Mouse (Mus musculus) limb, embryonic 14.5 days (tissue): ENCODE results near the gene Gdnf. TPM values are rescaled to one million over a fixed set of nuclear protein-coding genes. Genes with fewer than 3 reads are reported as not detected.
A peak's percentile ranks its signal among the peaks of the same experiment; 100 is the strongest.

ENCODE experiments used
- ATAC-seq: fragments of 200-750 bp; cut with Nextera tagmentation; 2 replicates; pipeline ENCODE4 v1.8.0; 2017; ENCODE audit warnings: low read depth, moderate number of reproducible peaks, moderate TSS enrichment; ENCODE audit not compliant: low FRiP score
- DNase-seq: peaks from one replicate; pipeline ENCODE4 v3.0.0-alpha.2; 2015; ENCODE audit warnings: low spot score
- H3K27ac ChIP-seq: fragments of 300-500 bp; sonication (generic); replicated peaks from 2 replicates; pipeline ENCODE4 v1.5.1; 2014; ENCODE audit warnings: low read depth, mild to moderate bottlenecking, low read length, moderate library complexity, mixed read lengths
- H3K27me3 ChIP-seq: fragments of 300-500 bp; sonication (generic); 2 replicates; pipeline ENCODE4 v1.6.1; 2014; ENCODE audit warnings: low read length, mixed read lengths; ENCODE audit not compliant: control insufficient read depth, insufficient read depth
- H3K36me3 ChIP-seq: fragments of 300-500 bp; sonication (generic); 2 replicates; pipeline ENCODE4 v1.6.1; 2014; ENCODE audit warnings: mild to moderate bottlenecking, low read length, moderate library complexity, mixed read lengths; ENCODE audit not compliant: control insufficient read depth, insufficient read depth
- H3K4me1 ChIP-seq: fragments of 300-500 bp; sonication (generic); 2 replicates; pipeline ENCODE4 v1.6.1; 2014; ENCODE audit warnings: antibody characterized with exemption, low read length, mixed read lengths; ENCODE audit not compliant: control insufficient read depth, insufficient read depth
- H3K4me2 ChIP-seq: fragments of 300-500 bp; sonication (generic); replicated peaks from 2 replicates; pipeline ENCODE4 v1.6.1; 2014; ENCODE audit warnings: low read depth, mild to moderate bottlenecking, low read length, moderate library complexity; ENCODE audit not compliant: severe bottlenecking
- H3K4me3 ChIP-seq: fragments of 300-500 bp; sonication (generic); replicated peaks from 2 replicates; pipeline ENCODE4 v1.5.1; 2014; ENCODE audit warnings: low read length
- H3K9ac ChIP-seq: fragments of 300-500 bp; sonication (generic); 2 replicates; pipeline ENCODE4 v1.6.1; 2014; ENCODE audit warnings: mild to moderate bottlenecking, low read depth, low read length, moderate library complexity; ENCODE audit not compliant: severe bottlenecking
- H3K9me3 ChIP-seq: fragments of 300-500 bp; sonication (generic); 2 replicates; pipeline ENCODE4 v1.6.1; 2016; ENCODE audit warnings: low read length; ENCODE audit not compliant: control insufficient read depth
- POLR2A ChIP-seq: fragments of 200-500 bp; IDR thresholded peaks from 2 replicates; pipeline ENCODE4 v1.8.0; 2012; ENCODE audit warnings: inconsistent platforms, mild to moderate bottlenecking, moderate library complexity, borderline replicate concordance; ENCODE audit not compliant: insufficient read depth, insufficient read length; ENCODE audit errors: extremely low read depth
- WGBS: fragments of 180-500 bp; shearing (Covaris S2); extraction: QIAGEN DNeasy Blood & Tissue Kit; methylation state at CpG from one replicate; pipeline ENCODE4 v1.1.7; 2014; 5-methylcytosine and 5-hydroxymethylcytosine counted together
- polyA plus RNA-seq, 2 experiments: library from polyadenylated mRNA; depleted of rRNA in 1 of 2; stranded (reverse) in 1 of 2; unstranded in 1 of 2; fragments of >200 nt; fragmentation: Nextera tagmentation in 1 of 2; extraction: Ambion mirVana in 1 of 2; gene quantifications; 2 replicates each; pipeline versions ENCODE4 v1.2.1 to v1.2.3; 2012 to 2014

Gdnf gene
- polyA plus RNA-seq (2012; rRNA removed) (2.8 and 3.2 TPM in 2 replicates), polyA plus RNA-seq (2014; fragmentation: Nextera tagmentation; extraction: Ambion mirVana) (1.1 and 1.4 TPM in 2 replicates)

GRCm38 (mm10) chr15:7810556-7811252, at the start of gene Gdnf:
Gdnf (plus strand) TSS chr15:7810846.
- ATAC-seq (peak; percentile 23; the same call in 1 of the 2 replicates), DNase-seq (no peak)
- peak within 1 kb of the TSS; percentile 59 for H3K4me3 ChIP-seq
- WGBS, result 1% methylated on average over 53 of the region's 73 CpGs
- no peak for TF ChIP-seq POLR2A
- H3K4me2 ChIP-seq, result peak within 1 kb of the TSS; percentile 99
- no peak within 1 kb of the TSS for H3K27ac ChIP-seq
- no peaks in the 10 kb centered on the region for H3K36me3 ChIP-seq
- peaks cover 93% of the 10 kb centered on the region for H3K27me3 ChIP-seq
- H3K9me3 ChIP-seq, result no peaks in the 10 kb centered on the region
- peak within 1 kb of the TSS; percentile 66 for H3K9ac ChIP-seq
- H3K4me1 ChIP-seq, result peaks cover 24% of the 10 kb centered on the region

DNA sequence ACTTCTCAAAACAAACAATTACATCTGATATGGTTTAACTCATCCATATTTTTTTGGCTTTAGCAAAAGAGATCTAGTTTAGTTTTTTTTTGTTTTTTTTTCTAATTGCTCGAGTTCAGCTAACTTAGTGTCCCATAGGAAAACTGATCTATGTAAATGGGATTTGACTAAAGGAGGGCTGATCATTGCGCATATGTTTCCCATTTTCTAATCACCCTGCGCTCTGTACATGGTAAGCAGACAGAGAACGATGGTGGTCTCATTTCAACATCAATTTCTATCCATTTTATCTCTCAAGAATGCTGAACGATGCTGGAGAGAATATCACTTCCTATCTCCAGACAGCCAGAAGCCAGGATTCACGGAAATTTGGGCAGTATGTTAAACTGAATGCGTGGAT, 43.5 kb upstream of the Gdnf start:
- H3K27ac ChIP-seq, result no peak overlapping the region
- WGBS, result 81% methylated on average over 7 of the region's 7 CpGs
- H3K27me3 ChIP-seq, result no peaks in the 10 kb centered on the region
- no peak overlapping the region for H3K9ac ChIP-seq
- H3K4me1 ChIP-seq, result no peaks in the 10 kb centered on the region
- no peaks in the 10 kb centered on the region for H3K9me3 ChIP-seq
- H3K4me2 ChIP-seq, result no peak overlapping the region
- no peaks in the 10 kb centered on the region for H3K36me3 ChIP-seq
- ATAC-seq (no peak), DNase-seq (no peak)
- no peak for TF ChIP-seq POLR2A
- no peak overlapping the region for H3K4me3 ChIP-seq

GRCm38 (mm10) chr15:7772983-7773382, 37.7 kb upstream of the Gdnf start:
- Histone ChIP-seq H3K4me2 (no peak overlapping the region), H3K9ac (no peak overlapping the region), H3K4me1 (no peaks in the 10 kb centered on the region), H3K9me3 (no peaks in the 10 kb centered on the region), H3K27me3 (no peaks in the 10 kb centered on the region), H3K36me3 (no peaks in the 10 kb centered on the region), H3K27ac (no peak overlapping the region), H3K4me3 (no peak overlapping the region)
- no peak for DNase-seq
- 84% methylated on average over 8 of the region's 8 CpGs for WGBS
- no peak for TF ChIP-seq POLR2A
- ATAC-seq, result no peak

DNA sequence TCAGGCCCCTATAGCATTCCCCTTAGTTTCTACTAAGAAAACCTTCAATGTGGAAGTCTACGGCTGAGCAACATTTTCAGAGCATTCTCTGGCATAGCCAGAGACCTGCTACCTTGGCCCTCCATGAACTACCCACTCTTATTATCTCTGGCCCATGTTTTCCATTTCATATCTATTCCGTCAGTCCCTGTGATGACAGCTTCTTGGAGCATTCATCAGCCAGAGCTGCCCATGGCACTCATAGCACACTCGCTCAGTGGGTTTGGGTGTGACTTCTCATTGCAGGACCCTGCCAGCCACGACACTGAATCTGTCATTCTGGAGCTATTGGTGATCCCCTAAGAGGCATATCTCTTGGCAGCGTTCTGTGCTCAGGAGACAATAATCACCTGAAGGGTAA, 29.1 kb upstream of the Gdnf start:
- Histone ChIP-seq H3K9me3 (peaks cover 4% of the 10 kb centered on the region; the same call in 1 of the 2 replicates), H3K4me3 (no peak overlapping the region), H3K9ac (no peak overlapping the region), H3K4me2 (no peak overlapping the region), H3K27me3 (no peaks in the 10 kb centered on the region), H3K36me3 (no peaks in the 10 kb centered on the region), H3K27ac (no peak overlapping the region), H3K4me1 (no peaks in the 10 kb centered on the region)
- ATAC-seq, result no peak
- TF ChIP-seq POLR2A, result no peak
- no peak for DNase-seq
- WGBS, result 90% methylated on average over 5 of the region's 5 CpGs

GRCm38 (mm10) chr15:7809841-7810391, 730 bp upstream of the Gdnf start:
- Histone ChIP-seq H3K27ac (no peak overlapping the region), H3K36me3 (no peaks in the 10 kb centered on the region), H3K27me3 (peaks cover 88% of the 10 kb centered on the region), H3K4me1 (peaks cover 16% of the 10 kb centered on the region), H3K4me3 (peak overlapping the region; percentile 59), H3K4me2 (peak overlapping the region; percentile 99), H3K9ac (peak overlapping the region; percentile 66), H3K9me3 (no peaks in the 10 kb centered on the region)
- no peak for TF ChIP-seq POLR2A
- WGBS, result under 1% methylated on average over 31 of the region's 32 CpGs
- DNase-seq, result no peak
- peak; percentile 35 for ATAC-seq
